Mouse (Mus musculus): ENCODE results near the gene Acox3.

GRCm38 (mm10) chr5:35593272-35593671 lies 10.4 kb downstream of the Acox3 start:
- TF ChIP-seq CTCF (IDR thresholded peaks at IDR 0.05; ENCODE audit: extremely low read depth, insufficient read depth, low read length) (no peak), POLR2A (IDR thresholded peaks at IDR 0.05; ENCODE audit: extremely low read depth, insufficient read depth, low read length) (no peak)
